Mouse (Mus musculus): ENCODE data around the gene Igdcc3.

Gene Igdcc3

DNA sequence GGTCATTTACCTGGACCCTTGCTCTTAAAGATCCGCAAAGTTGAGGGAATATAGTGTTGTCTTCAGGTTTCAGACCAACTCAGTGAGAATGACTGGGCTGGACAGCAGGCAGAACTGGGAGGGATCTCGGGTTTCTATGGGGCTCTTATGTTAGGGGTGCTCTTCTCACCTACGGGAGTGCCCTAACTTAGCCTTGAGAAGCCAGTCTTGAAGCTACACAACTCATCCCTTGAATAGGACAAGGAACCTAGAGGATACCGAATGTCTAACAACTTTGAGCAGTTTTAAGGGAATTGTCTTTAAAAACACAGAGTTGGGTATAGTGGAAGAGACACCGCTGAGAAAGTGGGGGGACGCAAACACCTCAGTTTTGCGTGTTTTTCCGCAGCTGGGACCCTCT is 498 bp upstream of the Igdcc3 start:
- no peak for DNase-seq (ENCODE audit: low read depth, low spot score)

DNA sequence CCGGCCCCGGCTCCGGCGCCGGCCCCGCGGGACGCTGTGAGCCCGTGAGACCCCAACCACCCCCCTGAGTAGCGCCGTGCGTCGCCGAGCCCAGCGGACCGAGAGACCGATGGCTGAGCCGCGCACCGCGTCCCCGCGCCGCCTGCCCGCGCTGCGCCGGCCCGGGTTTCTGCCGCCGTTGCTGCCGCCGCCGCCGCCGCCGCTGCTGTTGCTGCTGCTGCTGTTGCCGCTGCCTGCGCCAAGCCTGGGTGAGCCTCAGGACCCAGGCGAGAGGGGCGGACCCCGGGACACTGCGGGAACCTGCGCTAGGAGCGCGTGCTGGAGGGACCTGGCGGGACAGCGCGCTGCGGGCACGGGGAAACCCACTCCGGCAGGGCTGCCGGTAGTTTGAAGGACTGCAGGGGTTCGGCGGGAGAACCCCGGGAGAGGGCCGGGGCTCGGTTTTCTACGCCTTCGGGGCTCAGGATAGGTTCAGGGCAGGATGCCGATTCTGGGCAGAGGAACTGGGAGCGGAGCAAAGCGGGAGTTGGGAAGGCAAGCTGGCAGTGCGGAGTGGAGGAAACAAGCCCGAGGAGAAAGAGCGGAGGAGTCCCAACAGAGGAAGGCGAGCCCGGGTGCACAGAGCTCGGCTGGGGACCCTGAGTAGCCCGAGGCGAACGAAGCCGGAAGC is 452 bp downstream of the Igdcc3 start:
- peak; percentile 91 for DNase-seq (ENCODE audit: low read depth, low spot score)

DNA sequence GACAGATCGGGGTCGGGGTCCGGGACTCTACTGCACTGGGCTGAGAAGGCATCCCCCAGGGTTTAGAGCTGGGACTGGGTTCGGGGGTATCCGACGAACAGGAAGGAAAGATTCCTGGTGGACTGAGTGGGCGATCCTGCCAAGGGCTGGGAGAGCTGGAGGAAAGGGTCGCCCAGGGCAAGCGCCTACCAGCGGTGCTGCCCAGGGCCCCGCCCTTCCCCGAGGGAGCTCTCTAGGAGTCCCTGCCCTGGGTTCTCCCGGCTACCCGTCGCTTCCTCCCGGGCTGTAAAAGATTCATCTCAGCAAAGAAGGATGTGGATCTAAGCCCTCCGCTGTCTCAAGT is 958 bp downstream of the Igdcc3 start:
- peak; percentile 65 for DNase-seq (ENCODE audit: low read depth, low spot score)

DNA sequence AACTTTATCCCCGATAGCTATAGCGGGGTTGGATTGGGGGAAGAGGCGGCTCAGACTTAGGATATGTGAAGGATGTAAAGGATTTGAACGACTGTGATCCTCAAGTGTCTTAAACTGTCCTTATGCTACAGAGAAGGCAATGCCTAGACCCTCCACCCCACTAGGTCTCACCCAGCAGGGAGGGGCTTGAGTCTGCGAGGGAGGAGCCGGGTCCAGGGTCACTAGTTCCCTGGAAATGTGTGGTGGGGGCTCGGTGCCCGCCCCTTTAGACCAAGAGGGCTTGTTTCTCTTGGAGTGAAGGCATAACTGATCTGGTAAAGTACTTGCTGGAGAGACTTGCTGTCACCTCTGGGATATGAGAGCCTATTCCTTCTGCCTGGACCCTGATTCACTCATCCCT is 1.4 kb downstream of the Igdcc3 start:
- DNase-seq (ENCODE audit: low read depth, low spot score) = no peak

DNA sequence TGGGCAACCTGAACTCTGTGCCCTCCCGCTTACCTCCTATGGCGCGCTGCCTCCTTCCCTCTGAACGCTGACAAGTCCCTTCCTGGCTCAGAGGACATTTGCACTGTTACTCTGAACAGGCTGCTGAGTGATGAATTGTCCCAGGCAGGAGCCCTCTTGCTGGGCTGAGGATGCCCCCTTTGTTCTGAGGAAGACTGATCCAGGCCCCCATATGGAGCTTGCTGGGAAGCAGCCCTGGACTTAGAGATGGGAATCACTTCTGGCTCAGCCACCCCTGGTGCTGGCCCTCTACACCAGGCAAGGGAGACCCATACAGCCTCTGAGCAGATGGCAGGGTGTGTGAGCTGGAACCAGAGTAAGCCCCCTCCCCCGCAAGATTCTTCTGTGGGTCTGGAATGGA is 5.0 kb downstream of the Igdcc3 start:
- no peak for DNase-seq (ENCODE audit: low read depth, low spot score)

DNA sequence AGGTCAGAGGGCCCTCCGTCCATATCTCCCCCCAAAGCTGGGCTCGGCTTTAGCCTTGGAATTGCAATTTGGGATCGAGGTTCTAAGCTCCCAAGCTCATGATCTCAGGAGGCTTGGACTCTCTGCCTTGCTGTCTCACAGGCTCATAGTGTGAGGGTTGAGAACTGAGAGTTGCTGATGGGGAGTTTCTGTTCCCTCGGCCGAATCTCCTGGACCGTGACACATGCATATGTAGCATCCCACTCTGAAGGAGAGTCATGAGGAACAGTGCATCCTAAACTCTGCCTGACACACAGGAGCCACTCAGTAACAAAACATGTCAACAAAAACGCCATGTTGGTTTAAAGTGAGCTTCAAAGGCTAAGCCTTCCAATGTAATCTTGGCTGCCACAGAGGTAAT is 7.5 kb downstream of the Igdcc3 start:
- no peak for DNase-seq (ENCODE audit: low read depth, low spot score)

DNA sequence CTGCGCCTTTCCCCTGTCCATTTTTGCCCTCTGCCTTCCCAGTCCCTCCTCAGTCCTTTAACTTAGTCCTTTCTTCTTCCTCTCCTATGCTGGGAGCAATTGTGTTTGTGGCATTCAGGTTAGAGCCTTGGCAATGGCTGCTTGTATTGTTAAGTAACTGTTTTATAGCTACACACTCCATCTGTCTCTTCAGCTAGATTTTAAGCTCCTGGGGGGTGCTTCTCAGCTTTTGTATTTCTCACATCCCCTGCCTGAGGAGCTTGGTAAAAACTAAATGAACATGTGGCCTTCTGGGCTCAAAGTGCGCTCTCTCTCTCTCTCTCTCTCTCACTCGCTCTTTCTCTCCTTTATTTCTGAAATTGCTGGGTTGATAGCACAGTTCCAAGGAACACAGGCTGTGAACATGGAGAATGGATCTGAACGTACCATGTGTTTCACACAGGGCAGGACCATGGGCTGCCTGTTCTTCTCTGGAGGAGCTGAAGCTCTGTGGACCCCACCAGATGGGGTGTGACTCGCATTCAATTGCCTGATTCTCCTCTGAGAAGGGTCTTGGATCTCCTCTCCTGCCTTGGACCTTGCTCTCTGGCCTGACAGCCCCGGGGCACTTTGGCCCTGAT is 11.8 kb downstream of the Igdcc3 start:
- DNase-seq (ENCODE audit: low read depth, low spot score) = no peak

DNA sequence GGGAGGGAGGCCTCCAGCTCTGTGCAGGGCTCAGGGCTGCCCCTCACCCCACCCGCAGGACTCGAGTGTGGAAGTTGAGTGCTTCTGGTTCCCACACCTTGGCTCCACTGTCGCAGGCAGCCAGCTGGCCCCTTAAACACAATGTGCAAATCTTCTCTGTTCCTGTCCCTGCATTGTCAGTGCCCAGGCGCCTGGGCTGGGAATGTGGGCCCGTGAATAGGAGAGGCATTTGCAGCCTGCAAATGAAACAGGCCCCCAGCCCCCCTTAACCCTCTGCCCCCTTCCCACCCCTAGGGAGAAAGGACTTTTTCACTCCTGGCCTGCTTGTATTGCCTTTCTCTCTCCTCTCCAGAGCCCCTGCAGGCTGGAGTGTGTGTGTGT is 12.3 kb downstream of the Igdcc3 start:
- DNase-seq (ENCODE audit: low read depth, low spot score) = no peak

DNA sequence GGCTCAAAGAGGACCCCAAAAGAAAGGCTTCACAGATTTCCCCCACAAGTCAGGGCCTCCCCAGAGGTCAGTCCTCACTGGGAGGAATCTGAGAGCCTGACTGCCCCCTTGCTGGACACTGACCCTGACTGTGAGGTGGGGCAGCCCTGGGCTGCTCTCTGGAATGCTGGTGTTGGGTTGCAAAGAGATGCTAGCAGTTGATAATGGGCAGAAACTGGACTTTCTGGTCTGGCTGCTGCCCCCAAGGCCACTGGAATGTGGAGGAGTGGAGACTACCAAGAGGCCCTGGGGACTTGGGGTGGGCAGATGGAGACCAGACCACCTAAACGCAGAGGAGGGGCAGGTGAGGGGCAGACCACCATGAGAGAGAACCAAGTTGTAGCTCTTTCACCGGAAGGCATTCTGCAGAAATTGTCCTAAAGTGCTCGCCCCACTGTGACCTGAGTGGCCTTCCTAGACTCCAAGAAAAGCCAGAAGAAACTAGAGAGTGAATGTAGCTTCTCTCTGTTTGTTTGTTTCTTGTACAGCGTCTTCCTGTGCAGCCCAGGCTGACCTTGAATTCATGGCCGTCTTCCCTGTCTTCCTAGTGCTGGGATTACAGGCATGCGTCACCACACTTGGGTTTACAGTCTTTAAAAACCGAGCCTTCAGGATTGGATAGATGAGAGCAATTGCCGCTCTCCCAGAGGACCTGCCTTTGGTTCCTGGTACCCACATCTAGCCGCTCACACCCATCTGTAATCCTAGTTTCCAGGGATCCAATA is 13.9 kb downstream of the Igdcc3 start:
- no peak for DNase-seq (ENCODE audit: low read depth, low spot score)

DNA sequence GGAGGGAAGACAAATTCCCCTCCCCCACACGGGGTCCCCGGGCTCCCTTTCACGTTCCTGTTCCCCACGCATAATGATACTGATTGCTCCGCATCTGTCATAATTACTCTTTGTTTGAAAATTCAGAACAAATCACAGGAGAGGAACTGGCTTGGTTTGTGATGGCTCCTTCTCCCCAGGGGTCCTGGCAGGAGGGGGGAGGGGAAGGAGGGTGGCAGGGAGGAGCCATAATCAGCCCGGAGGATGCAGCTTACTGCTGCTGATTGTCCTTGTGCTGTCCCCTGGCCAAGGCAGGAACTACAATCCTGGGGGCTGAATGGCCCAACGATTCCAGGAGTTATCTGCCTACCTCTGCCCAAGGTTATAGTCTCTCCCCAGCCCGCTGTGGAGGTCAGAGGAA is 15.6 kb downstream of the Igdcc3 start:
- DNase-seq (ENCODE audit: low read depth, low spot score) = peak; percentile 72

DNA sequence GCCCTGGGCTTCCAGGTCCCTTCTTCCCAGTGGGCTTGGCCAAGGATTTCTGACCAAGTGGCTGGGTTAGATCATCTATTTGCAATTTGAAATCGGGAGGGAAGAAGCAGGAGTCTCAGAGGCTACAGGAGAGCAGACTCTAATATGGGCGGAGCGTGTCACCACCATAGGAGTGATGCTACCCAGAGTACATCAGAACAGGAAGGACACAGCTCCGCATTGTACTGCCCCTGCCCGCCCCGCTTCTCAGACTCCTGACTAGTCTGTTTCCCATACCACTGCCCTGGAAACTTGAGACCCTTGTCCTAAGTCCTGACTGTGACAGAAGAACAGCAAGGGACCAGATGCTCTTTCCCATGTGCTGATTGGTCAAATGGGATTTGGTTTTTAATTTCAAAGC is 16.6 kb downstream of the Igdcc3 start:
- no peak for DNase-seq (ENCODE audit: low read depth, low spot score)

DNA sequence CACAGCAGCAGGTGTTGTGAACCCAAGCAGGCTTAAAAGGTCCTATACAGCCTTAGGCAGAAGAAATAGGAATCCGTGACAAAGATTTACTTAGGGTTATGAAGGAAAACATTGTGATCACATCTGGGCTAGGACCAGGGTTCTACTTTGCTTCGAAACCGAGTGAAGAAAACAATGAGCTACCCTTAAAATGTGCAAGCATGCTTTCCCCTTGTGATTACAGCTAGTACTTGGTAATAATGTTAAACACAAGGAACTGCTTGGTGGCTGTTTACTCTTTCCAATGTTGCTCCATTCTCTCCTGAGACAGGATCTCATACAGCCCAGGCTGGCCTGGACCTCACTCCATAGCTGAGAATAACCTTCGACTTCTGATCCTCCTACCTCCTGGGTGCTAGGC is 20.2 kb downstream of the Igdcc3 start:
- DNase-seq (ENCODE audit: low read depth, low spot score) = no peak

DNA sequence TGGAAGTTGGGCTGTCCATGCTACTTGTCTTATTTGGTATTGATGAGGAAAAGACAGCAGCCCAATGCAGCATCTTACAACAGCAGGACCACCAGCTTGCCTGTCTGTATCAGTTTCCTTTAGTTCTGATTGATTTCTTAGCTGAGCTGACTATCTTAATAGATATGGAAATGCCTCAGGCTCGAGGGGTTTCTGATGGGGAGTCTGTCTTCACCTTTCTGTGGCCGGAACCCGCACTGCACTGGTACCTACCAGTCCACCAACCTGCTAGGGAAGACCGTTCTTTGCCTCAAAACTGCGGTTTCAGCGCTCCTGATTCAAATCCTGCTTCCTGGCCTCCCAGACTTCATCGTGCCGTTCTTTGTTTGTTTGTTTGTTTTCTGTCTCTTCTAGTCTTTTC is 20.9 kb downstream of the Igdcc3 start:
- DNase-seq (ENCODE audit: low read depth, low spot score) = no peak

DNA sequence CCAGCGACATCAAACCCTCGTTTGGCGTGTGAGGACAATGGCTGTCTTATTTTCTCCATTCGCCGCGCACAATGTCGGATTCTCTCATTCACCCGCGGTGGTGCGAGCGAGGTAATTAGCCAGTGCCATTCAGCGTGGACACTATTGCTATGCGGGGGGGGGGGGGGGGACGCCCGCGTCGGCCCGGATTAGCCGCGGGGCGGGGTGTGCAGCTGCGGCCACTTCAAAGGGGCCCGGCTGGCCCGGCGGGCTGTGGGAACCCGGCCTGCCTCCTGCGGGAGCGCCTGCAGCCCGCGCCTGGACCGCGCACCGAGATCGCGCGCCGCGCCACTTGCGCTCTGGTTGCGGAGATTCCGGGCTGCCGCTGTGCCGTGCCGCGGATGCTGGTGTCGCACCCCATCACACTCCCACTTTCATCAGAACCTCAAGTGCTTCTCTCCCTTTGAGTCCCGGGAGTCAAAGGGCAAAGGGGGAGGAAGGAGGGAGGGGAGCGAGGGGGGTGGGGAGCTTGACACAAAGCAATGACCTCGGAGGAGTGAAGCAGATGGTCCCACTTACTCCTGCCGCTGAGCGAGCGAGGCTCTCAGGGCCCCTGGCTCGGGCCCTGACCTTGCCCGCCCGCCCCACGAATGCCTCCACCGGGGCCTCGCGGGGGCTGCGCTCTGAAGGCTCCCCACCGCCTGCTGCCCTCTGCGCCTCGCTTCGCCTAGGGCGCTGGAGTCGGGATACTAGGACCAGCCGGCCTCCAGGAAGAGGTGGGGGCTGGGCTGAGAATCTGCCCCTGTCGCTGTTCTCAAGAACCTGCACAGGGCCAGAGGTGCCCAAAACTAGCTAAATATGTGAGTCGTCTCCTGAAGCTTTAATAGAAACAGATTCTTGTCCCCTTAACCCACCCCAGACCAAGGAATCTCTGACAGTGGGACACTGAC is 22.0 kb downstream of the Igdcc3 start:
- DNase-seq (ENCODE audit: low read depth, low spot score) = peak; percentile 73

DNA sequence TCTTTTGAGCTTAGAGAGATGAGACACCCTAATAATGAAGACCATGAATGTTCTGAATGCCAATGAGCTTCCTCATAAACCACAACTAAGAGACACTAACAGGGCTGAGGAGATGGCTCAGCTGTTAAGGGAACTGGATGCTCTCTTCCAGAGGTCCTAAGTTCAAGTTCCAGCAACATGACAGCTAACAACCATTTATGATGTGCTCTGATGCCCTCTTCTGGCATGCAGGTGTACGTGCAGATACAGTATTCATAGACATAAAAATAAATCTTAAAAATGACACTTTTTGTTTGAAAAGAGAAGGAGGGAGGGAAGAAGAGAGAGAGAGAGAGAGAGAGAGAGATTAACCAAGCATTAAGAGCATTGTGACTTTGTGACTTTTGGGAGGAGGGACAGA is 23.9 kb downstream of the Igdcc3 start:
- peak; percentile 64 for DNase-seq (ENCODE audit: low read depth, low spot score)

DNA sequence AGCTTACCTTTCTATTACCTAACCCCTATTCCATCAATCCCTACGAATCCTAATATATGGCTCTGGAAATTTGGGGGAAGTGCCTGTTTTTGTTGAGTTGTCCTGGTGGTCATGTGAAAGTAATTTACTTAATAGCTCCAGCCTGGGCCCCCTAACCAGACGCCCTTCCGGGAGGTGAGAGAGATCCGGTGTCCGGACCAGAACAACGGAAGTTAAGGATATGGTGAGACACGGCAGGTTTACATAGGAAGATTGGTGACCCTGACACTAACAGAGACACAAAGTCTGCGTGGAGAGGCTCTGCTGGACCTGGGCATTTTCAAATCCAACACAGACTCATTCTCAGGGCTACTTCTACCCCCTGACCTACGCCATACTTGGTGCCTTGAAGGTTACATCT is 25.4 kb downstream of the Igdcc3 start:
- DNase-seq (ENCODE audit: low read depth, low spot score) = no peak

DNA sequence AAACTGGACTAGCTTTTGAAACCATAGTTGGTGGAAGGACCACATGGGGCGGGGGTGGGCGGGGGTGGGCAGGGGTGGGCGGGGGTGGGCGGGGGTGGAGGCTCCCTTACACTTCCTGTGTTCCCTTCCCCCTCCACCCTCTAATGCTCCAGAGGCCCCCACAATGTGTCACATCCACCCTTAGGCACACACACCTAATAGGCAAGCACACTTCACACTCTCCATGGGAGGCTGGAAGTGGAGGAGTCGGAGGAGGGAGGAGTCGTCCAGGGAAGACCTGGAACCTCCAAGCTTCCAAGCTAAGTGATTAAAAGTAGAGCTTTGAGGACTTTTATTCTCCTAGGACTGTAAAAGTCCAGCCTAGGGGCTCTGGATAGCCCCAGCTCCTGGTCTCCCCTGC is 27.5 kb downstream of the Igdcc3 start:
- DNase-seq (ENCODE audit: low read depth, low spot score) = no peak

DNA sequence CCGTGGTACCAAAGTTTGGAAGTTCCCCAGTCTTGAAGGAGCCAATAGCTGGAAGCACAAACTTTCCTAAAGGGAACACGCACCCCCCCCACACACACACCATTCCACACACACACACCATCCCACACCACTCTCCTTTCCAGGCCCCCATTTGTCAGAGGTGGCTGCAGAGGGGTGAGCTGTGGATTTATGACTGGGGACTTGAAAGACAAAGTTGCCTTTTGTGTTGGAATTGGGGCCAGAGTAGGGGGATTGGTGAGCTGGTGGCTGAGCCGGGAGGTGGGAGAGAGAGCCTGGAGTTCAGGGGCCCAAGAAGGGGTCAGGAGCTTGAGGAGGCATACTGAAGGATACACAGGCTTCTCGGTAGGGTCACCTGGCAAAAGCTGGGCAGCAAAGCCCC is 28.0 kb downstream of the Igdcc3 start:
- no peak for DNase-seq (ENCODE audit: low read depth, low spot score)

DNA sequence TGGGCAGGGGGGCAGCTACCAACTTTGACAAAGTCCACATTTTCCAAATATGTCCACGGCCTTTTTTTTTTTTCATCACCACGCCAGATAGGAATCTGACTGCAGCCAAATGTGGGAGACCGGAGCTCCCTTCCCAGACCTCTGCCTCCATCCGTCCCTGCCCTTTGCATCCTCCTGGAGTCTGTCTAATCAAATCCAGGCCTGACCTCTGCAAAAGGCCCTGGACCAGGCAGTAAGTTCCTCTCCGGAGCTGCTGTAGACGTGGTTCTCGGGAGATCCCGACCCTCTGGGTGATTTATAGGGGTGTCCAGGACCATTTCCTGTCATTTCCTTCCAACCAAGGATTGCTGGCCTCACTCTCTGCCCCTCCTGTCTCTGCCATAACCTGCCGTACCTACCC is 31.7 kb downstream of the Igdcc3 start:
- DNase-seq (ENCODE audit: low read depth, low spot score) = no peak

DNA sequence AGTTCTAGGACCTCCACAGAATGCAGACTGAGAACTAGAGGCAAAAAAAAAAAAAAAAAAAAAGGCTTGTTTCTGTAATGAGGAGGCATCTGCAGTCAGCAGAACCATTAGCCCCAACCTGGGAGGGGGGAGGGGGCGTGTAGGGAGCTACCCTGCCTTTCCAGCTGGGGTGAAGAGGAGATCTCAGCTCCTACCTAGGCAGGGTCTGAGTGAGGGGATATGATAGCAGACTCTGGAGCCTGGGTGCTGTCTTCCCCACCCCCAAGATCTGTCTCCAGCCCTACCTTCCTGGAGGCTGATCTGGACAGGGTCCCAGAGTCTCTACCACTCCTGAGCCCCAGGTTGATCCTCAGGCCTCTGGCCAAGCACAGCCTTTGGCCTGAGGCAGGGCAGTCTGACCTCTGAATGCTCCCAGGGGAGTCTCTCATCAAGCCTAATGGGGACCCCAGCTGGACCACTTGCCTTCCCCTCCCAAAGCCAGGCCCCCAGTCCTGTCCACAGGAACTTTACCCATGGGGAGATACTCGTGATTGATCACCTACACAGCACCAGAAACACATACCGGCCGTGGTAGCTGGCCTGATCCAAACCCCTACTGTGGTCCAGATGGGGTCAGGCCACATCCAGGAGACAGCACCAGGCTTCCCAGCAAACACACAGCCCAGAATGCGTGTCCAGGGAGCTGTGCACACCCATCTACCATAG is 34.4 kb downstream of the Igdcc3 start:
- peak; percentile 62 for DNase-seq (ENCODE audit: low read depth, low spot score)

Measured in ZHBTc4 (cell line).